Mouse (Mus musculus): ENCODE measurements around the gene Ada. TPM values are rescaled to one million over a fixed set of nuclear protein-coding genes. Genes with fewer than 3 reads are reported as not detected.
"Not testable (repeated sequence)": the region's sequence is repeated elsewhere in the genome, so short reads cannot be mapped to it uniquely, and the experiment has no call there.

Gene Ada
- polyA plus RNA-seq, 1 experiment from 2014 or later: 11.0 TPM

DNA sequence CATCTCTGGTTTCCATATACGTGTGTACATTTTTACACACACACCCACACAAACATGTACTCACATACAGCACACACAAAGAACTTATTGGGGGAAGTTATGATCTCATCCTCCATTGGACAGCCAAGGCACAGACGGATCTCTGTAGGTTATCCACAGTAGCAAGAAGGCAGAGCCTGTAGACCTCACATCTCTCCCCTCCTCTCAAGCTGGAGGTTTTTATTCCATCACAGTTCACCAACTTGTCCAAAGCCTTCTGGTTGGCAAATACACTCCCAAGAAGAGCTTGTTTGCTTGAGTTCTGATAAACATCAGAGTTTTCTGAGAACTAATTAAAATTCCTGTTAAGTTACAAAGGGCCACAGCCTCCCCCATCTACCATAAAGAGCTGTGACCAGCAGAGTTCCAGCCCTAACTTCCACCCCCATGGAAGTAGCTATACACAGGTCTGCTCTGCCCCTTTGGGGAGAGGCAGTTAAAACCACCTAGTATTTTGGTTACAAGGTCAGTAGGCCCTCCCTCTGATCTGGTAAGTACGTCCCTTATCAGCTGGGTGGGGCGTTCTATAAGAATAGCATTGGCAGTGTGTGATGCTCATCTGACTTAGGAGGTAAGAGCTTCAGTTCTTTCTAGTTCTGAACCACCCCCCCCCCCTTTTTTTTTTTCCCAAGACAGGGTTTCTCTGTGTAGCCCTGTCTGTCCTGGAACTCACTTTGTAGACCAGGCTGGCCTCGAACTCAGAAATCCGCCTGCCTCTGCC, 58.0 kb downstream of the Ada start:
- H3K27me3 ChIP-seq (ENCODE audit: control insufficient read depth, insufficient read depth, low read length): no peaks in the 10 kb centered on the region
- no peak overlapping the region for H3K27ac ChIP-seq (replicated peaks; ENCODE audit: low read depth, low read length)
- H3K9ac ChIP-seq (replicated peaks; ENCODE audit: low read length): no peak overlapping the region
- no peak overlapping the region for H3K4me2 ChIP-seq (ENCODE audit: low read depth, low read length)
- no peaks in the 10 kb centered on the region for H3K9me3 ChIP-seq (replicated peaks; ENCODE audit: control insufficient read depth, low read length)
- no peaks in the 10 kb centered on the region for H3K36me3 ChIP-seq (replicated peaks; ENCODE audit: control insufficient read depth, insufficient read depth, low read depth, low read length)
- H3K4me3 ChIP-seq (ENCODE audit: low read depth, low read length): no peak overlapping the region
- no peaks in the 10 kb centered on the region for H3K4me1 ChIP-seq (ENCODE audit: control insufficient read depth, insufficient read depth, low read length)
- 92% methylated on average over 6 of the region's 6 CpGs for whole genome bisulfite sequencing
- no peak for ATAC-seq (replicated peaks; ENCODE audit: insufficient number of reproducible peaks, low FRiP score, low TSS enrichment, low read depth)
- DNase-seq (ENCODE audit: low spot score): no peak

DNA sequence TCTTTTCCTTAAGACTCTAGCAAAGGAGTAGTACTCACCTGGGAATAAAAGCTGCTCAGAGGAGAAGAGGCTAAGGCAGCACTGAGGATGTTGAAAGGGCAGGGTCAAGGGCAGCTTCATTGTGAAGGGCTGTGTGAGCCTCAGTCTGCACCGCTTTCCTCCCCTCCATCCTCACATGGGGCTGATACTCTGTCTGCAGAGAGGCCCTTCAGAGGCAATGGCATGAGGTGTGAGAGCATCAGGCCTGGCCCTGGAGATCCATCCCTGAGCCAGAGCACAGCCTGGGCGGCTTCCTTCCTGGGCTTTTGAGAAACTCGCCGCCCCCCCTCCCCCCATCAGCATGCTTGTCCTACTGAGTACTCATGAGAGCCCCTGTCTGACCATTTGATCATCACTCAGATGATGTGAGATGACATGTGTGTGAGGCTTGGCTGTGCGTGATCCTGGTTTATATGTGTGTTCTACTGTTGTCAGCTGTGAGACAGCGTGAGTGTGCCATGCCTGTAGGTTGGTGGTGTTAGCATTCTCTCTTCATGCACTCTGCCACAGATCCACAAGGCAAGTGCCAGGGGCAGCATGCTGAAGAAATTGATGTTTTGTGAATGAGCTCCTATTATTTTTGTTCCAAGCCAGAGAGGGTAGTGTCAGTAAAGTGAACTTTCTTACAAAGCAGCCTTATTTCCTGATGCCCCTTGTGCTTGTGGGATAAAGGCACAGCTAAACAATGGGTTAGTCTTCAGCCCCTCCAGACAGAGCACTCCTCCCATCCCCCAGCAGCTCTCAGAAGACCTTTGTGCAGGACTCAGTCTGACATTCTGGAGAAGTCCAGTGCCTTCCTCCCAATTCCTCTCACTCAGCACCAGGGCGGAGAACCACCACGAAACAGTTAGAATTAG, 59.4 kb downstream of the Ada start:
- H3K4me3 ChIP-seq (ENCODE audit: low read depth, low read length): no peak overlapping the region
- no peak for DNase-seq (ENCODE audit: low spot score)
- no peaks in the 10 kb centered on the region for H3K36me3 ChIP-seq (replicated peaks; ENCODE audit: control insufficient read depth, insufficient read depth, low read depth, low read length)
- no peaks in the 10 kb centered on the region for H3K4me1 ChIP-seq (ENCODE audit: control insufficient read depth, insufficient read depth, low read length)
- no peak overlapping the region for H3K4me2 ChIP-seq (ENCODE audit: low read depth, low read length)
- no peaks in the 10 kb centered on the region for H3K9me3 ChIP-seq (replicated peaks; ENCODE audit: control insufficient read depth, low read length)
- H3K9ac ChIP-seq (replicated peaks; ENCODE audit: low read length): peak overlapping the region; percentile 14; the same call in 1 of the 2 replicates
- no peaks in the 10 kb centered on the region for H3K27me3 ChIP-seq (ENCODE audit: control insufficient read depth, insufficient read depth, low read length)
- H3K27ac ChIP-seq (replicated peaks; ENCODE audit: low read depth, low read length): no peak overlapping the region
- 59% methylated on average over 8 of the region's 8 CpGs for WGBS
- peak; percentile 58; the same call in 1 of the 2 replicates for ATAC-seq (replicated peaks; ENCODE audit: insufficient number of reproducible peaks, low FRiP score, low TSS enrichment, low read depth)

DNA sequence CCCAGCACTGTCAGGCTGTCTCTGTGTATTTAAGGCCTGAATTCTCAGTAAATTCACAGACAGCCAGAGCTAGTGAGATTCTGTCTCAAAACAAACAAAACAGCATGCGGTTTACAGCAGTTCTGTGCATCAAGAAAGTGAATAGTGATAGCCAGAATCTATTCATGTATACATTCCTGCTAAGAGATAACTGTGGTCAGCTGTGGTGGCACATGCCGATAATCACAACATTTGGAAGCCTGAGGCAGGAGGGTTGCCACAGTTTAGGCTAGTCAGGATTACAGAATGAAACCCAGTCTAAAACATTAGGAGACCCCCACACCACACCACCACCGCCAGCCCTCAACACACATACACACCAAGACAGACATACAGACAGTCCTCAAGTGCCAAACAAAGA, 60.3 kb downstream of the Ada start:
- Histone ChIP-seq H3K27ac (replicated peaks; ENCODE audit: low read depth, low read length) (no peak overlapping the region), H3K4me1 (ENCODE audit: control insufficient read depth, insufficient read depth, low read length) (no peaks in the 10 kb centered on the region)
- WGBS: 88% methylated on average over 3 of the region's 3 CpGs

DNA sequence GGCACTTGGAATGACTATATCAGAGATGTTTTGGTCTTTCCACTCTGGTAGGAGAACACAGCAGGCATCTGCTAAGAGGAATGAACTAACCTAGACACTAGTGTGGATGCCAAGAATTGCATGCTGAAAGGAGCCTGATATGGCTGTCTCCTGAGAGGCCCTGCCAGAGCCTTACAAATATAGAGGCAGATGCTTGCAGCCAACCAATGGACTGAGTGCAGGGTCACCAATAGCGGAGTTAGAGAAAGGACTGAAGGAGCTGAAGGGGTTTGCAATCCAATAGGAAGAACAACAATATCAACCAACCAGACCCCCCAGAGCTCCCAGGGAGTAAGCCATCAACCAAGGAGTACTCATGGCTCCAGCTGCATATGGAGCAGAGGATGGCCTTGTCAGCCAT, 61.7 kb downstream of the Ada start:
- DNase-seq (ENCODE audit: low spot score); H3K9me3 ChIP-seq (replicated peaks; ENCODE audit: control insufficient read depth, low read length); H3K27ac ChIP-seq (replicated peaks; ENCODE audit: low read depth, low read length); H3K9ac ChIP-seq (replicated peaks; ENCODE audit: low read length); H3K4me3 ChIP-seq (ENCODE audit: low read depth, low read length); H3K4me1 ChIP-seq (ENCODE audit: control insufficient read depth, insufficient read depth, low read length); H3K36me3 ChIP-seq (replicated peaks; ENCODE audit: control insufficient read depth, insufficient read depth, low read depth, low read length); ATAC-seq (replicated peaks; ENCODE audit: insufficient number of reproducible peaks, low FRiP score, low TSS enrichment, low read depth); H3K27me3 ChIP-seq (ENCODE audit: control insufficient read depth, insufficient read depth, low read length); H3K4me2 ChIP-seq (ENCODE audit: low read depth, low read length): not testable (repeated sequence)
- 90% methylated on average over 1 of the region's 1 CpGs for WGBS

More for the DNA sequence above, 60.3 kb downstream of the Ada start:
- Histone ChIP-seq H3K27me3 (ENCODE audit: control insufficient read depth, insufficient read depth, low read length) (no peaks in the 10 kb centered on the region), H3K4me3 (ENCODE audit: low read depth, low read length) (no peak overlapping the region), H3K9me3 (replicated peaks; ENCODE audit: control insufficient read depth, low read length) (no peaks in the 10 kb centered on the region), H3K4me2 (ENCODE audit: low read depth, low read length) (no peak overlapping the region), H3K9ac (replicated peaks; ENCODE audit: low read length) (no peak overlapping the region), H3K36me3 (replicated peaks; ENCODE audit: control insufficient read depth, insufficient read depth, low read depth, low read length) (no peaks in the 10 kb centered on the region)
- no peak for ATAC-seq (replicated peaks; ENCODE audit: insufficient number of reproducible peaks, low FRiP score, low TSS enrichment, low read depth)
- DNase-seq (ENCODE audit: low spot score): no peak

DNA sequence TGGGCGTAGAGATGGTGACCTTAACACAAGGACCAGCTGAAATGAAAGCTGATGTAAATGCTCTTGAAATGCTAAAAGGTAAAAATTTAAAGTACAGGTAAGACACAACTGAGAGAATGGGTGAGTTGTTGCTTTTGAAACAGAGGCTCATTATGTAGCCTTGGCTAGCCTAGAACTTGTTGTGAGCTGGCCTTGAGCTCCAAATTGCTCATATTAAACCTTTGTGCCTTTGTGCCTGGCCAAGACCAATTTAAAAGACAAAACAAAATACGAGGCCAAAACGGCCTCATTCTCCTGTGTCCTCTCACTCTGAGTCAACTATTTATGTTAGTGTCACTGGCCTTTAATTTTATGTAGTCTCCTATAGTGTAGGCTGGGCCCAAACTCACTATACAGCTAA, 63.2 kb downstream of the Ada start:
- no peaks in the 10 kb centered on the region for H3K9me3 ChIP-seq (replicated peaks; ENCODE audit: control insufficient read depth, low read length)
- DNase-seq (ENCODE audit: low spot score) (no peak), ATAC-seq (replicated peaks; ENCODE audit: insufficient number of reproducible peaks, low FRiP score, low TSS enrichment, low read depth) (no peak)
- H3K4me3 ChIP-seq (ENCODE audit: low read depth, low read length): no peak overlapping the region
- H3K36me3 ChIP-seq (replicated peaks; ENCODE audit: control insufficient read depth, insufficient read depth, low read depth, low read length): no peaks in the 10 kb centered on the region
- H3K27me3 ChIP-seq (ENCODE audit: control insufficient read depth, insufficient read depth, low read length): no peaks in the 10 kb centered on the region
- H3K4me2 ChIP-seq (ENCODE audit: low read depth, low read length): no peak overlapping the region
- WGBS: 79% methylated on average over 3 of the region's 3 CpGs
- H3K4me1 ChIP-seq (ENCODE audit: control insufficient read depth, insufficient read depth, low read length): no peaks in the 10 kb centered on the region
- H3K27ac ChIP-seq (replicated peaks; ENCODE audit: low read depth, low read length): no peak overlapping the region
- H3K9ac ChIP-seq (replicated peaks; ENCODE audit: low read length): no peak overlapping the region

DNA sequence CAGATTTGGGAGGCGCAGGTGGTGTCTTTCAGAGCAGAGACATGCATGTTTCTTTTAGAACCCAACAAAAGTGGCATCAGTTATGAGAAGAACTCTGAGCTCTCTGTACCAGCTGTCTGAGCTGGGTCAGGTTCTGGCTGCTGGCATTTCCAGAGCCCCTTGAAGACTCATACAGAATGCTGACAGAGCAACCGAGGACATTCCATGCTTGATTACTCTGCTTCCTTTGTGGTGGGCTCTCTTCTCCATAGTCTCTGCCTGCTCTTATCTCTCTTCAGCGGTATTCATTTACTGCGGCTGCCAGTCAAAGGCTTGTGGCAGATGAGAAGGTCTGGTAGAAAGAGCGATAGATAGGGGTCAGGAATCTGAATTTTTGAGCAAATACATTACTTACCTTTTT, 63.8 kb downstream of the Ada start:
- Histone ChIP-seq H3K4me2 (ENCODE audit: low read depth, low read length) (no peak overlapping the region), H3K36me3 (replicated peaks; ENCODE audit: control insufficient read depth, insufficient read depth, low read depth, low read length) (no peaks in the 10 kb centered on the region), H3K9ac (replicated peaks; ENCODE audit: low read length) (no peak overlapping the region), H3K4me1 (ENCODE audit: control insufficient read depth, insufficient read depth, low read length) (no peaks in the 10 kb centered on the region), H3K9me3 (replicated peaks; ENCODE audit: control insufficient read depth, low read length) (no peaks in the 10 kb centered on the region), H3K4me3 (ENCODE audit: low read depth, low read length) (no peak overlapping the region), H3K27ac (replicated peaks; ENCODE audit: low read depth, low read length) (no peak overlapping the region), H3K27me3 (ENCODE audit: control insufficient read depth, insufficient read depth, low read length) (no peaks in the 10 kb centered on the region)
- no peak for DNase-seq (ENCODE audit: low spot score)
- no peak for ATAC-seq (replicated peaks; ENCODE audit: insufficient number of reproducible peaks, low FRiP score, low TSS enrichment, low read depth)
- WGBS: 88% methylated on average over 5 of the region's 5 CpGs

DNA sequence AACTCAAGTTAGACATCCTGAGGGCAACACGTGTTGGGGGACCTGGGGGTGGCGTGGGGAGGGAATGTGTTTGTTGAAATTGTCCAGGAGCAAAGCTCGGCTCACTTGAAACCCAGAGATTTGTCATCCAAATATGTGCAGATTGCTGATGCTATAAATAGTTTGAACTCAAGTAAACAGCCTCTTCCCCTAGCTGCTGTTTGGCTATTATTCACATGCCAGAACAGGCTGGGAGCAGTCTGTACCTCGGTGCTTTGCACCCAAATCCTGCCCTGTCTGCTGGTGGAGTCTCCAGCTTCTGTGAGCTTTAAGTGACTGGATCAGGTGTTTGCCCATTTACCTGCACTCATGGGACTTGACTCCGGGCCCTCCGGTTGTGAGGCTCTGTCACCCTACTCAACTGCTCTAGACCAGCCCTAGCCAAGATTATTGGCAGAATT, 64.3 kb downstream of the Ada start:
- WGBS: 74% methylated on average over 6 of the region's 6 CpGs
- Histone ChIP-seq H3K4me2 (ENCODE audit: low read depth, low read length) (no peak overlapping the region), H3K4me1 (ENCODE audit: control insufficient read depth, insufficient read depth, low read length) (no peaks in the 10 kb centered on the region), H3K36me3 (replicated peaks; ENCODE audit: control insufficient read depth, insufficient read depth, low read depth, low read length) (no peaks in the 10 kb centered on the region), H3K4me3 (ENCODE audit: low read depth, low read length) (no peak overlapping the region), H3K27me3 (ENCODE audit: control insufficient read depth, insufficient read depth, low read length) (no peaks in the 10 kb centered on the region), H3K9ac (replicated peaks; ENCODE audit: low read length) (no peak overlapping the region), H3K9me3 (replicated peaks; ENCODE audit: control insufficient read depth, low read length) (no peaks in the 10 kb centered on the region), H3K27ac (replicated peaks; ENCODE audit: low read depth, low read length) (no peak overlapping the region)
- ATAC-seq (replicated peaks; ENCODE audit: insufficient number of reproducible peaks, low FRiP score, low TSS enrichment, low read depth) (no peak), DNase-seq (ENCODE audit: low spot score) (no peak)

DNA sequence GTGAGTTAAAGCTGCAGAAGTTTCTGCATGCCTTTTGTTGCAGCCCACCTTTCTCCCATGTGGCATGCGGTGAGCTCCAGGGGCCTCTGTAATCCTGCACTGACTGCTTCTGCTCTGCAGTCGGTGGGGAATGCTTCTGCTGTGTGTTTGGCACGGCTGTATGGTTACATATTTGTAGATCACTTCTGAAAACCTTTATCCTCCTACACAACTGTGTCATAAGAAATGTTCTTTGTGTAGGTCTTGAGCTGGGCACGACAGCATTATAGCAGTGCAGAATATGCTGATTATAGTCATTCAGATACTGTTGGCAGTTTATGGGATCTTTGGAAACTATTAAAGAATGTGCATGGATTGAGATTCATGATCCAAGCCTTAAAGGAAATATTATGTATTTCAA, 64.8 kb downstream of the Ada start:
- 69% methylated on average over 4 of the region's 4 CpGs for WGBS
- DNase-seq (ENCODE audit: low spot score): no peak
- H3K27ac ChIP-seq (replicated peaks; ENCODE audit: low read depth, low read length): no peak overlapping the region

More for the DNA sequence above, 64.8 kb downstream of the Ada start:
- no peak overlapping the region for H3K4me2 ChIP-seq (ENCODE audit: low read depth, low read length)
- no peaks in the 10 kb centered on the region for H3K27me3 ChIP-seq (ENCODE audit: control insufficient read depth, insufficient read depth, low read length)
- no peaks in the 10 kb centered on the region for H3K9me3 ChIP-seq (replicated peaks; ENCODE audit: control insufficient read depth, low read length)
- no peak overlapping the region for H3K9ac ChIP-seq (replicated peaks; ENCODE audit: low read length)
- no peak for ATAC-seq (replicated peaks; ENCODE audit: insufficient number of reproducible peaks, low FRiP score, low TSS enrichment, low read depth)
- H3K4me3 ChIP-seq (ENCODE audit: low read depth, low read length): no peak overlapping the region
- H3K36me3 ChIP-seq (replicated peaks; ENCODE audit: control insufficient read depth, insufficient read depth, low read depth, low read length): no peaks in the 10 kb centered on the region
- no peaks in the 10 kb centered on the region for H3K4me1 ChIP-seq (ENCODE audit: control insufficient read depth, insufficient read depth, low read length)
